Mouse (Mus musculus) layer of hippocampus, adult 18-20 months (tissue): ENCODE data around the gene Cd82. TPM values are rescaled to one million over a fixed set of nuclear protein-coding genes. Genes with fewer than 3 reads are reported as not detected.

ENCODE experiments used
- DNase-seq, 2 experiments: peaks; one replicate each; pipeline ENCODE4 v3.0.0; 2022; ENCODE audit warnings: low spot score in 2 of 2
- total RNA-seq, 2 experiments: library from RNA; stranded (reverse); gene quantifications; 2 replicates each; pipeline ENCODE4 v1.2.3; 2021

Gene Cd82
- total RNA-seq, 2 experiments from 2014 or later, result 22.4 to 23.5 TPM

DNA sequence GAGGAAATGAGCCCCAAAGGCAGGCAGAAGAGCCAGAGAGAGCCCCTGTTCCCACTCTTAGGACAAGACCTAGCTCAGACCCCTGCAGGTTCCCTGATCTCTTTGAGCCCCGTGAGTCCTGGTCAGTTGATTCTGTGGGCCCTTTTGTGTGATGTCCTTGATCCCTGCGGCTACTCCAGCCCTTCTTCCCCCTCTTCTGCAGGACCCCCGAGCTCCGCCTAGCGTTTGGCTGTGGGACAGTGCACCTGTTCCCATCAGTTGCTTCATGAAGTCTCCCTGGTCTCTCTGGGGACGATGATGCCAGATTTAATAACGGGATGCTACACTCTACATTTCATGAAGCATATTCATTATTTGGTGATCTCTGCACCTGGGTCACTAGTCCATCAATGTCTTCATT, 6.2 kb upstream of the Cd82 start:
- peak in 1 of 2 experiments; percentile 33 for DNase-seq

DNA sequence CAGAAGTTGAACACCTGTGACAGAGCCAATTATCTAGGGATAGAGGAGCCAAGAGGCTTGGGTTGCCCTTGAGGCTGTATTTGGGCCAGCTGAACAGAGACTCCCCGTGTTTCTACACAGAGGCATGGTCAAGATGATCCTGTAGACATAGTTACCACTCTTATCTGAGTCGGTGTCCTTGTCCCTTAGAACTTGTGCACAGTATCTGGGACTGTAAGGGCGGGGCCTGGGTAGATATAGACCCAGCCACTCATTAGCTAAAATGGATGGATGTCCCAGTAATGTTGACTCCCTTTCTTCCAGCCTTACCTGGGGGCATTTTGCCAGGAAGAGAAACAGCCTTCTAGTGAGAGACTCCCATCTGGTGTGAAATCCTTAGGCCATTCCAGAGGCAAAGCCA, 3.4 kb upstream of the Cd82 start:
- no peak for DNase-seq

GRCm38 (mm10) chr2:93461869-93462714, 848 bp downstream of the Cd82 start:
- peak; percentile 75 to 88 for DNase-seq

DNA sequence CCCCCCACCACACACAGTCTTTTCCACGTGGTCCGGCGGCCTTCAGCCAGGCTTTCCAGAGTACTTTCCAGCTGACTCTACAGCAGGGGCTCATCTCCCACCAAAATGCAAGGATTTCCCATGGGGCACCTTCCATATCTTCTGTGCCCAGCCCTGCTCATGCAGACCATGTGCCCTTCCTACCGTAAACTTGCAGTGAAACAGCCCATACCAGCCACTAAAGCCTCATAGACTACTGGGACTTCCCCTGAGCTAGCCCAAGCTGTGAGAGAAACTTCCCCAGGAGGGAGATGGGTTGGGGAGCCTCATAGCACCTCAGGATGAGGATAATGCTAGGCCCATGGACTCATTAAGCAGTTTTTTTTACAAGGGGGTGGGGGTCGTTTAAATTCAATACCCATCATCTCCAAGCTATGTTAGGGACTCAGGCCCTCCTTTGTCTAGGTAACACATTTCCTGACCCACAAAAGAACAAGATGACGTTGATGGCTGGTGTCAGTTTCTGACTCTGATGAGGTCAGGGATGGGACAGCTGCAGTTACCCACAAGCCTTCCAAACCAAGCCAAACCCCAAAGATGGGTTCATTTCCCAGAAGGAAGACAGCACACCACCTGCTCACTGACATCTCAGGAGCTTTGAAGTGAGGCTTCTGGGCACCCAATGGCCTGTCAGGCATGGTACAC, 2.0 kb downstream of the Cd82 start:
- DNase-seq, result no peak

DNA sequence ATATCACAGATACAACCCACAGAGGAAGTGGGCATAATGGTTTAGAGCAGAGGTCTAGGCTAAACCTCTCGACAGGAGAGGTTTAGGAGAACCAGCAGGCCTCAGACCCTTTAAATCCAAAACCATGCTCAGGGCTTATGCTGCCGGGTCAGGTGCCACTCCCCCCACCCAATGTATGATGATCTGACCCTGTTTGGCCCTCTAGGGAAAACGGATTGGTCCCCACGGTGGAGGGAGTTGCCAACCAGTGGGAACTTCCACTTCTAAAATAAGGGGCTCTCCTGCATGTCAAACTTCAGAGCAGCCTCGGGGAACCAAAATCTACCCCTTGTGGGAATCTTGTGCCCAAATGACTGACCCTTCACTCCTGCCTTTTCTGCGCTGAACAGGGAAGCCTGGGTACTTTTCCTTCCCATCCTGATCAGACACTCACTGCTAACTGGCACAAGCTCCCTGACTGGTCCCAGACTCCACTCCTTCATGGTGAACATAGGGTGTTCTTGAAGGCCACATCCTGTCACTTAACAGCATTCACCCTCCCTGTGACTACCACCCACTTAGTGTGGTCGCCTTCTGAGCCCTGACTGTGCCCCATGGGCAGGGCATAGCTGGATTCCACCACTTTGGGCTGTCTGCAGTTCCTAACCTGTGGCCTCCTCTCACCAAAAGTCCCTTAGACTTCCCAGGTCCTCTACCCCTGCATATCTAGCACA, 3.6 kb downstream of the Cd82 start:
- DNase-seq, result no peak

DNA sequence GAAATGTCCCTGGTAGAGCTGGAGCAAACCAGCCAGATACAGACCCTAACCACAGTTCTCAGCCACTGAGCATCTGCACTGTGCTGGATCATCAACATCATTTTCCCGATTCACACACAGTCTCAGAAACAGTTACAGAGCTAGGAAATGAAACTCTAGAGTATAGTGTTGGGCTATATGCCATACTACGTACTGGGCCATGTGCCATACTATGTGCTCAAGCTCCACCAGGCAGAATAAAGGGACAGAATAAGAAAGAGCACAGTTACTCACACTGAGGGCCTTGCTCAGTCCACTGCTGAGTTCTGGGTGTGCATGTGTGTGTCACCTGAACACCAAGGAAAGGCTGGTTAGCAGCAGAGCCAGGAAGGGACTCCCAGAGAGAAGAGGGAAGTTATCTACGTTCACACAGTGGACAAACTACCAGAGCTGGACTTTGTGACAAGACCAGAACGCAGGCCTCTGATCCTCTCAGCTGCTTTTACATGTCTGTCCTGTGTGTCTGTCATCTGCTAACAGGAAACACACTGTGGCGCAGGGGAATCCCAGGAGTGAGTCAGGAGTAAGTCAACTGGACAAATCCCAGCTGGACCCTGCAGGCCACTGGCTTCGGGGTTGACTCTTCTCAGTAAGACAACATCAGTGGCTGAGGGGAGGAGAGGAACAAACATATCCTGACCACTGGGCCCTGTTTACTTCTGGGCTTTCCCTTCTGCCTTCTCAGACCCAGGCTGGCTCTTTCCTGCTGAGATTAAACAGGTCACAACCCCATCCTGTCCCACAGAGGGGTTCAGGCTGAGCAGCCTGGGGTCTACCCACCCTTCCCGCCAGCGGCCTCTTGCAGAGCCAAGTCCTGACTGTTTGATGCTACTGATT, 4.4 kb downstream of the Cd82 start:
- no peak for DNase-seq

DNA sequence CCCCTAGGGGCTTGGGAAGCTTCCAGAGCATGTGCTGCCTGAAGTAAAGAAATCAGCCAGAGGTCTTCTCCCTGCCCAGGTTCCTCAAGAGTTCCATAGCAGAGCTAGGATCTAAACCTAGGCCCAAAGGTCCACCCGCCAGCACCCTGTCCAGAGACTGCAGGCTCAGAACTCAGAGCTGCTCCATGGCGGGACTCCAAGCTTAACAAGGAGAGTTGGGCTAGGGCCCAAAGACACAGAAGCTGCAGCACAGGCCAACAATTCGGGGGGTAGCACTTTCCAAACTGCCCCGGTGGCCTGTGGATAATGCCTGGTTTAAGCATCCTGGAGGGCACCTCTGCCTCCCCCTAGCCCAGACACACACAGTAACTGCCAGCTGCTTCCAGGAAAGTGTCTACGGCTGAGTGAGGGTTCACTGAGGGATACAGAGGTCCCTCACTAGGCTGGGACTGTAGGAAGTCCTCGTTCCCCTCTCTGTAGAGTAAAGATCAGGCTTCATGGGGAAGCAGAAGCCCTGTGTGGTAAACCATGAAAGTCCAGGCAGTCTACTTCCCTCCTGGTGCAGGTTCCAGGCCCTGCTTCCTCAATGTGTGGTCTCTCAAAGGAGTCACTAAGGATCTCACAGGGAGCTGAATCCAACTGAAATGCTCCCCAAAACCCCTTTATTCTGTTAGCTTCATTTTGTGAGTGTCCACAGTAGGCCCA, 5.4 kb downstream of the Cd82 start:
- DNase-seq, result no peak

- no peak for DNase-seq
Measured at GRCm38 (mm10) chr2:93456140-93456539, 6.8 kb downstream of the Cd82 start.

DNA sequence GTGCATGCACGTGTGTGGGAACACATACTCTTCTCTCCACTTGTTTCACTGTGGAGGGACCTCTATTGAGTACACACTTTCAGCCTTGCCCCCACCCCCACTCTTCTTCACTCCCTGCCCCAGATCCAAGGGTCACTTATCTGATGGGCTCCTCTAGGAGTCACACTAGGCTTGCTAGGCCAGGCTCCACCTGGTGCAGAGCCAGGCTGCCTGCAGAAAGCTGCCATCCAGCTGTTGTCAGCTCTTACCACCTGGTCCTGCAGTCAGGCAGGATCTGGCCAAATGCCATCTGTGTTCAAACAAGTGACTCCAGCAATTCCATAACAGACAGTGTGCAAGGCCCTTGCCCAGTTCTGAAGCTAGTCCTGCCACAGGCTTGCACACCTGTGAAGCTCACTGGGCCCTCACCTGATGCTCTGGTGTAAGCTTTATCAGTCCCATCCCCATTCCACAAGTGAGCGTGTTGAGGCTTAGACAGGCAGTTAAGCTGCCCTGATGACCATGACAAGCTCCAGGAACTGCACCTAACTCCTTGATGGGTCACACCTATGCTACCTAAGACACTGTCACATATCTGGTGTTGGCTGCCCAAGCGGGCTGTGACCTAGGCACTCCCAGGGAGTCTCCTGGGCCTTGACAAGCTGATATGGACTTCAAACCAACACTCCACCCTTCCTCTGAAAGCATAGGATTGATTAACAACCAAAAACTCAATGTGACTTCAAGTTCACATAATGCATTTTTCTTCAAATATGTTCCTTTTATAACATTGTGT, 7.9 kb downstream of the Cd82 start:
- DNase-seq, result no peak

GRCm38 (mm10) chr2:93454334-93454733, 8.6 kb downstream of the Cd82 start:
- DNase-seq, result no peak

- no peak for DNase-seq
Measured at GRCm38 (mm10) chr2:93453046-93453445, 9.9 kb downstream of the Cd82 start.

DNA sequence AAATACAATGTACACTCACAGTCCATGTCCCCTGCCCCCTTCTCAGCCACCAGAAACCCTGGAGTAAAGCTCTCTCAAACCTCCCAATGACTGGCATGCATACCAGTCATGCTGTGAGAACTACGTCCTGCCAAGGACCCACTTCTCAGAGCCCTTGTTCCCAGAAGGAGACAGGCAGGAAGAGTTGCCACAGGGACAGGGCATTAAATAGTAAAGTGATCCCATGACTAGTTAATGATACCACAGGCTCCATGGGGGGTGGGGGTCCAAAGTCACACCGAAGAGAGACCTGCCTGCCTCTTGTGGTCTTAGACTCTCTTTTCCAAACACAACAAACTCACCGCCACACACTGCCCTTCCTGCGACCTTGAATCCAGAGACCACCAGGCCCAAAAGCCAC, 10.4 kb downstream of the Cd82 start:
- no peak for DNase-seq

- DNase-seq, result no peak
Measured at GRCm38 (mm10) chr2:93452057-93452456, 10.9 kb downstream of the Cd82 start.

DNA sequence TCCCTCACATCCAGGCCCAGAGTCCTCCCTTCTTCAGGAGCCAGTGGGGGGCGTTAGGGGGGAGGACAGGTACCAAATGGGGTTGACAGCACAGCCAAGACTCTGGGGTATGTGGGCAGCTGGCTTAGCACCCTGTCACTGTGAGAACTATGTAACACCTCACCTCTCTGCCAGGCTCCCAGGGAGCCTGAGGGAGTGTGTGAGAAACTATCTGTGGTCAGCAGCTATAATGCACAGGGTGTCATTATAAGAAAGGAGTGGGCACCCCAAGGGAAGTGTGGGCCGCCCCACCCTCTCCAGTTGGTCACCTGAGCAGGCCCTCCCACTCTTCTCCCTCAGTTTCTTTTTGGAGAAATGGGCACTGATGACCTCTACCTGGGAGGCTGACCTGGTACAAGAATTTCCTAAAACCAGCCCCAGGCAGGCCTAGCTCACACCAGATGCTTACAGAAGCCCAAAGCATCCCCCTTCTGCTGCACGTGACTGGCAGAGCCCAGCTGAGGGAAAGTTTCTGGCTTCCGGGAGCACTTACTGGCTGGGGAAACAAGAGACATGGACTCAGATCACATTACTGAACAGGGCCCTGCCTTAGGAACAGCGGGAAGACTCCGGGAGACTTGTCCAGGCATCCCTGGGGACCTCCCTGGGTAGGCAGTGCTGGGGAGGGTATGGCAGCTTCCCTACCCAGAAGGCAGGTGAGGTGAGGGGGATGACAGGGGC, 11.6 kb downstream of the Cd82 start:
- no peak for DNase-seq

DNA sequence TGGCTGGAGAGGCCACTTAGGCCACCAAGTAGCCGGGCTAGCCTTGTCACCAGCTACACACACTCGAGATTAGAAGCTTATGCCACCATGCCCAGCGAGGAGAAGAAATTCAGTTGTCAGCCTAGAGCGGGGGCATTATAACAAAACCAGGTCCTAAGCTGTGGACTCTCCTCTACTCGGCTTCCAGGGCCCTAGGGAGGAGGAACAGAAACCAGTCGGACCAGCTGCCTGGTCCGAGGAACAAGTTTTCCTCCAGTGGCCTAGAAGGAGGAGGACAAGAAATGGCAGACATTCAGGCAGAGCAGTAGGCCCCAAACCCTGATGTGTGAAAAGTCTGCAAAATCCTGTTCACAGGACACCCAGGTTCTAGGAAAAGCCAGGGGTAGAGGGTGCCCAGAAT, 12.2 kb downstream of the Cd82 start:
- no peak for DNase-seq

DNA sequence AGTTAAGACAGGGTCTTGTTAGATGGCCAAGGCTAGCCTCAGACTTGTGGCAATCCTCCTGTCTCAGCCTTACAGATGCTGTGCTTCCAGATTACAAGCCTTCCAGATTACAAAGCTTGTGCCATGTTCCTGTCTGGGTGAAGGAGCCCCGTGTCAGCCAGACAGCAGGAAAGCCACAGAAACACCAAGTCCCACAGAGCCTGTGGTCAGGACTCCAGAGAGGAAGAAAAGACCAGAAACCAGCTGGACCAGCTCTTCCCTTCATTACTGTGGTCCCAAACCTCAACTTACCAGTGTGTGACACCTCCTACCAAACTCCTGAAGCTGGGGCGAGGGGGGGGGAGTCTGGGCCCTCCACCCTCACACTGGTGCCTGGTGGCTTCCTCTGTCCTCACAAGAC, 13.3 kb downstream of the Cd82 start:
- DNase-seq, result no peak

- DNase-seq, result no peak
Measured at GRCm38 (mm10) chr2:93448774-93449173, 14.2 kb downstream of the Cd82 start.

GRCm38 (mm10) chr2:93447500-93448249, 15.3 kb downstream of the Cd82 start:
- peak in 1 of 2 experiments; percentile 46 for DNase-seq
